Mouse (Mus musculus) hindbrain, embryonic 14.5 days (tissue): ENCODE data around the gene Pex7. TPM values are rescaled to one million over a fixed set of nuclear protein-coding genes. Genes with fewer than 3 reads are reported as not detected.

ENCODE experiments used
- ATAC-seq: fragments of 200-750 bp; cut with Nextera tagmentation; 2 replicates; pipeline ENCODE4 v1.8.0; 2017; ENCODE audit warnings: moderate number of reproducible peaks, mild to moderate bottlenecking, moderate TSS enrichment, moderate library complexity; ENCODE audit not compliant: low FRiP score
- DNase-seq: peaks from one replicate; pipeline ENCODE4 v3.0.0-alpha.2; 2015; ENCODE audit warnings: low spot score
- H3K27ac ChIP-seq: fragments of 300-500 bp; sonication (generic); 2 replicates; pipeline ENCODE4 v1.5.1; 2014; ENCODE audit warnings: mild to moderate bottlenecking, moderate library complexity
- H3K27me3 ChIP-seq: fragments of 300-500 bp; sonication (generic); 2 replicates; pipeline ENCODE4 v1.6.1; 2014; ENCODE audit warnings: mild to moderate bottlenecking, low read length, mixed read lengths; ENCODE audit not compliant: control insufficient read depth, insufficient read depth
- H3K36me3 ChIP-seq: fragments of 300-500 bp; sonication (generic); replicated peaks from 2 replicates; pipeline ENCODE4 v1.6.1; 2014; ENCODE audit not compliant: control insufficient read depth, insufficient read depth
- H3K4me1 ChIP-seq: fragments of 300-500 bp; sonication (generic); replicated peaks from 2 replicates; pipeline ENCODE4 v1.6.1; 2014; ENCODE audit warnings: antibody characterized with exemption, low read length, mixed read lengths; ENCODE audit not compliant: control insufficient read depth, insufficient read depth
- H3K4me2 ChIP-seq: fragments of 300-500 bp; sonication (generic); replicated peaks from 2 replicates; pipeline ENCODE4 v1.6.1; 2014; ENCODE audit warnings: mild to moderate bottlenecking, moderate library complexity
- H3K4me3 ChIP-seq: fragments of 300-500 bp; sonication (generic); replicated peaks from 2 replicates; pipeline ENCODE4 v1.5.1; 2014; ENCODE audit warnings: mild to moderate bottlenecking, low read length
- H3K9ac ChIP-seq: fragments of 300-500 bp; sonication (generic); 2 replicates; pipeline ENCODE4 v1.6.1; 2014
- H3K9me3 ChIP-seq: fragments of 300-500 bp; sonication (generic); 2 replicates; pipeline ENCODE4 v1.6.1; 2016; ENCODE audit warnings: low read length; ENCODE audit not compliant: control insufficient read depth
- WGBS: fragments of 180-500 bp; shearing (Covaris S2); extraction: QIAGEN DNeasy Blood & Tissue Kit; methylation state at CpG from one replicate; pipeline ENCODE4 v1.1.7; 2014; 5-methylcytosine and 5-hydroxymethylcytosine counted together
- polyA plus RNA-seq: library from polyadenylated mRNA; unstranded; fragments of >200 nt; fragmentation: Nextera tagmentation; extraction: Ambion mirVana; gene quantifications from 2 replicates; pipeline ENCODE4 v1.2.1, GENCODE M21; 2014

The Pex7 gene
- polyA plus RNA-seq, 1 experiment from 2014 or later: 32.2 TPM

- H3K9me3 ChIP-seq: no peaks in the 10 kb centered on the region
- no peak for ATAC-seq
- peak; percentile 63 for DNase-seq
- no peaks in the 10 kb centered on the region for H3K4me1 ChIP-seq
- no peaks in the 10 kb centered on the region for H3K27me3 ChIP-seq
- no peak overlapping the region for H3K27ac ChIP-seq
- H3K9ac ChIP-seq: no peak overlapping the region
- WGBS: 64% methylated on average over 4 of the region's 4 CpGs
- no peak overlapping the region for H3K4me3 ChIP-seq
- H3K36me3 ChIP-seq: no peaks in the 10 kb centered on the region
- no peak overlapping the region for H3K4me2 ChIP-seq
Observed at GRCm38 (mm10) chr10:19922410-19922809, 14.9 kb upstream of the Pex7 start.

DNA sequence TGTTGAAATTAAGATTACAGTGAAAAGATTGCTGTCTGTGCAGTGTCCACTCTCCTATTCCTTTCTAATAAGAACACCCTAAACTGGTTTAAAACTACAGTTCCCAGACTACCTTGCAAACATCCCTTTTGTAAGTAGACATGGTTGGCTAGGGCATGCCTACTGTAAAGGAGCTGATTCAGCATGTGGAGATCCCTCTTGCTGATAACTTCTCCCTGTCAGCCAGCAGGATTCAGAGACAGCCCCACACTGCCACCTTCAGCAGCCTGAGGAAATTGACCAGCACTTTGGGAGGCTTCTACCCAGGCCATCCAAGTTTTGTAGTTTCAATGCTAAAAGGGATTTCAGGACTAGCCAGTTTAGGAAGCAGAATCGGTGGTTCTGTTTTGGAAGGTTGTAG lies 7.8 kb upstream of the Pex7 start:
- Histone ChIP-seq H3K9ac (no peak overlapping the region), H3K9me3 (no peaks in the 10 kb centered on the region), H3K4me1 (no peaks in the 10 kb centered on the region), H3K27me3 (no peaks in the 10 kb centered on the region), H3K4me3 (no peak overlapping the region), H3K36me3 (no peaks in the 10 kb centered on the region), H3K27ac (no peak overlapping the region), H3K4me2 (no peak overlapping the region)
- WGBS: 72% methylated on average over 1 of the region's 1 CpGs
- peak; percentile 63 for DNase-seq
- ATAC-seq: peak; percentile 79; the same call in 1 of the 2 replicates

DNA sequence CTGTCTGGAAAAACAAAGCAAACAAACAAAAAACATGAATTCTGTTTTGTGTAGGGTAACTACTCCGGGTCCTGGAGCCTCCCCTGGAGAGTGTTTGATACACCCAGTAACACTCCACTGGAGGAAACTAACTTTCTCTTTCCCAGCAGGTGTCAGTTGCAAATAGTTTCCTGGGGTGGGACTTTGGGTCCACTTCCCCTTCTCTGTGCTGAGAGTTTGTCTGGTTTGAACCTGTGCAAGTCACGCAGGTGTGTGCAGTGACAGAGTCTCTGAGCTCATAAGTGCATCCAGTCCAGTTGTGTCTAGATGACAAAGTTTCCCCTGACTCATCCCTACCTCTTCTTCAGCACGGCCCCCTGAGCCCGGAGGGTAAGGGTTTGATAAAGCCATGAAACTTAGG lies 6.3 kb upstream of the Pex7 start:
- 92% methylated on average over 4 of the region's 4 CpGs for WGBS
- ATAC-seq (no peak), DNase-seq (no peak)
- Histone ChIP-seq H3K27me3 (no peaks in the 10 kb centered on the region), H3K9me3 (no peaks in the 10 kb centered on the region), H3K27ac (no peak overlapping the region), H3K4me3 (no peak overlapping the region), H3K4me1 (no peaks in the 10 kb centered on the region), H3K9ac (no peak overlapping the region), H3K36me3 (no peaks in the 10 kb centered on the region), H3K4me2 (no peak overlapping the region)

DNA sequence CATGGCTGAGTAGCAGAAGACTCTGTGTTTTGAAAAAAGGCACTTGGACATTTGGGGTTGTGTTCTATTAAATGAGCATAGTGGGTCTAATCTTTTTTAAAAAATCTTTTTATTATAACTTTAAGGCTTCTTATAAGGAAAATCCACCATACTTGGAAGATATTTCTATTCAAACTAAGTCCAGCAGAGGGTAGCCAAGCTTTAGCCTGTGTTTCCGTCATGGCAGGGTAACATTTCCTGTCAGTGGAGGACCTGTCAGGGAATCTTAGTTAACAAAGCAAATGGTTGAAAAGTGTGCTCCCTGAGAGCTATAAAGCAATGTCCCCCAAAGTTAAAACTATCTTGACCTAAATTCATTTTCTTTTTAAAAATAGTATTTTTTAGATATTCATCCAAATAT lies 4.1 kb upstream of the Pex7 start:
- Histone ChIP-seq H3K36me3 (no peaks in the 10 kb centered on the region), H3K27me3 (no peaks in the 10 kb centered on the region), H3K4me1 (no peaks in the 10 kb centered on the region), H3K9me3 (no peaks in the 10 kb centered on the region), H3K4me2 (no peak overlapping the region), H3K4me3 (no peak overlapping the region), H3K9ac (no peak overlapping the region), H3K27ac (no peak overlapping the region)
- peak; percentile 53 for DNase-seq
- WGBS: 34% methylated on average over 1 of the region's 1 CpGs
- ATAC-seq: no peak

- ATAC-seq (no peak), DNase-seq (no peak)
- WGBS: 92% methylated on average over 2 of the region's 2 CpGs
- Histone ChIP-seq H3K4me3 (no peak overlapping the region), H3K9ac (no peak overlapping the region), H3K27me3 (no peaks in the 10 kb centered on the region), H3K4me2 (no peak overlapping the region), H3K9me3 (no peaks in the 10 kb centered on the region), H3K27ac (no peak overlapping the region), H3K4me1 (no peaks in the 10 kb centered on the region), H3K36me3 (no peaks in the 10 kb centered on the region)
Observed at GRCm38 (mm10) chr10:19910516-19910915, 3.0 kb upstream of the Pex7 start.

DNA sequence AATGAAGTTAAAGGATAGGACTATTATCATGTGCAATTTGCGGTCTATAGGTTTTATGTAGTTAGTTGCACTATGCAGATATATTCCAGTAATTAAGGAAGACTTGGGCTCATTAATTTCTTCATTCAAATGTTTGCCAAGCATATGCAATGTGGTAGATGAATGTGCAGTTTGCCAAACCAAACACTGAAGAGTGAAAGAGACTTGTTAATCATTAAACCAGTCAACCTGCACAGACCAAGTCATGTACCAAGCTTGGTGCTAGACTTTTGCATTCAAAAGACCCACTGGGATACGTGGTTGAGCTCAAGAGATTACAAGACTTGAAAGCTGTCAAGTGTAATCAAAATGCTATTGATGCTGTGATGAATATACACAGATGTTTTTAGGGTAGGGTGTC lies 587 bp upstream of the Pex7 start:
- Histone ChIP-seq H3K4me1 (no peaks in the 10 kb centered on the region), H3K9ac (no peak overlapping the region), H3K27me3 (no peaks in the 10 kb centered on the region), H3K4me2 (no peak overlapping the region), H3K4me3 (no peak overlapping the region), H3K9me3 (no peaks in the 10 kb centered on the region), H3K27ac (no peak overlapping the region), H3K36me3 (no peaks in the 10 kb centered on the region)
- no peak for DNase-seq
- 70% methylated on average over 2 of the region's 2 CpGs for WGBS
- ATAC-seq: no peak

DNA sequence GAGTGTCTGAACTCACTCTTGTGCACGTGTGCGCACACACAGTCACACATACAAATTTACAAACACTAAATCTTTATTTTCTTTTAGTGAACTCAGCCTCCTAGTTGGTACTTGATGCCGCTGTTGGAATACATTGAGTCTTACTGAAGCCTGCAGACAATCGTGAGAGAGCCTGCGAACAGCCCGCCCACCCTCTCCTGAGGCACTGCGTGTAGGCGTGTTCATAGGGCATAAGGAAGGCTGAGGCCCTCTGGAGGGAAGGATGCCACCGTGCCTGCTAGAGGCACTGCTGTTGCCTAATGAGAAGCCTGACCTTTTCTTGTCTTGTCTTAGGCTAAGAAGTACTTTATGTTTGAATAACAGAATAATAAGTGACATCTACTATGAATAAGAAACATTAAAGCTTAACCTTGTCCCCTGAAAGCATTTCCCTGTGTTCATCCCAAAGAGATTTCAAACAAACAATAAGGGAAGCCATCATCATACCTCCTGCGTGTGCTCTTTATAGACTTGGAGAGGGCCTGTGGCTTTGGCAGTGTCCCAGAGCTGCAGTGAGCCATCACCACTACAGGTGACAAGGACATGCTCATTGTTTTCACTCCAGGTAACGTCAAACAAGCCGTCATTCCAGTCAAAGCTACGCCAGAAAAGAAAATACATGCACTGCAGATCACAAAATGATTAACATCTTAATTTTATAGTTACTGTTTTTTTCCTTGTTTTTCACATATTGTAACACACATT lies 3.2 kb downstream of the Pex7 start:
- Histone ChIP-seq H3K9me3 (no peaks in the 10 kb centered on the region), H3K4me1 (no peaks in the 10 kb centered on the region), H3K36me3 (no peaks in the 10 kb centered on the region), H3K9ac (no peak overlapping the region), H3K4me3 (no peak overlapping the region), H3K4me2 (no peak overlapping the region), H3K27ac (no peak overlapping the region), H3K27me3 (no peaks in the 10 kb centered on the region)
- DNase-seq (no peak), ATAC-seq (no peak)
- 83% methylated on average over 13 of the region's 13 CpGs for WGBS

- Histone ChIP-seq H3K9me3 (no peaks in the 10 kb centered on the region), H3K9ac (no peak overlapping the region), H3K4me3 (no peak overlapping the region), H3K36me3 (no peaks in the 10 kb centered on the region), H3K27me3 (no peaks in the 10 kb centered on the region), H3K4me1 (no peaks in the 10 kb centered on the region), H3K27ac (no peak overlapping the region), H3K4me2 (no peak overlapping the region)
- DNase-seq (no peak), ATAC-seq (no peak)
- WGBS: 84% methylated on average over 7 of the region's 7 CpGs
Observed at GRCm38 (mm10) chr10:19901992-19902391, 5.5 kb downstream of the Pex7 start.

DNA sequence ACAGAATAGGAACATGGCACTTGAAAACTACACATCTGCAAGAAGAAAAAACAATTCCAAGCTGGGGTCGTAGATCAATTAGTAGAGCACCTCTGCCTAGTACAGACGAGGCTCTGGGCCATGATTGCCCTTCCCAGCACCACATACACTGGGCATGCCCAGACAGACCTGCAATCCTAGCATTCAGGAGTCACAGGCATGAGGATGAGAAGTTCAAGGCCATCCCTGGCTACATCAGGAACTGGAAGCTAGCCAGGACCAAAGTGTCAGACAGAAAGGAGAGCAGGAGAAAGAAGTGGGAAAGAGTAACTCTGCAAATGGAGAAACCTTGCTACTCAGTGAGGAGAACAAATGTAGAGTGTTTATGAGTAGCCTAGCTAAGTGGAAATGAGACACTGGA lies 7.3 kb downstream of the Pex7 start:
- H3K9ac ChIP-seq: no peak overlapping the region
- no peaks in the 10 kb centered on the region for H3K9me3 ChIP-seq
- H3K27me3 ChIP-seq: no peaks in the 10 kb centered on the region
- H3K4me3 ChIP-seq: no peak overlapping the region
- no peak for ATAC-seq
- WGBS: 80% methylated on average over 2 of the region's 2 CpGs
- H3K36me3 ChIP-seq: no peaks in the 10 kb centered on the region
- no peak for DNase-seq
- no peaks in the 10 kb centered on the region for H3K4me1 ChIP-seq
- no peak overlapping the region for H3K4me2 ChIP-seq
- no peak overlapping the region for H3K27ac ChIP-seq

GRCm38 (mm10) chr10:19893976-19894375 lies 13.5 kb downstream of the Pex7 start:
- H3K27ac ChIP-seq: no peak overlapping the region
- WGBS: 18% methylated on average over 4 of the region's 4 CpGs
- no peak; the same call in 1 of the 2 replicates for ATAC-seq
- DNase-seq: peak; percentile 70
- H3K4me2 ChIP-seq: no peak overlapping the region
- no peaks in the 10 kb centered on the region for H3K4me1 ChIP-seq
- H3K27me3 ChIP-seq: no peaks in the 10 kb centered on the region
- H3K9me3 ChIP-seq: no peaks in the 10 kb centered on the region
- H3K36me3 ChIP-seq: peaks cover 4% of the 10 kb centered on the region; the same call in 1 of the 2 replicates
- H3K4me3 ChIP-seq: no peak overlapping the region
- no peak overlapping the region for H3K9ac ChIP-seq
